Mouse (Mus musculus) urinary bladder, postnatal 14 days (tissue): ENCODE data around the gene Ppp2r3a.

Source experiments
- DNase-seq: peaks from one replicate; pipeline ENCODE4 v3.0.0; 2021; ENCODE audit warnings: low spot score

The Ppp2r3a gene

DNA sequence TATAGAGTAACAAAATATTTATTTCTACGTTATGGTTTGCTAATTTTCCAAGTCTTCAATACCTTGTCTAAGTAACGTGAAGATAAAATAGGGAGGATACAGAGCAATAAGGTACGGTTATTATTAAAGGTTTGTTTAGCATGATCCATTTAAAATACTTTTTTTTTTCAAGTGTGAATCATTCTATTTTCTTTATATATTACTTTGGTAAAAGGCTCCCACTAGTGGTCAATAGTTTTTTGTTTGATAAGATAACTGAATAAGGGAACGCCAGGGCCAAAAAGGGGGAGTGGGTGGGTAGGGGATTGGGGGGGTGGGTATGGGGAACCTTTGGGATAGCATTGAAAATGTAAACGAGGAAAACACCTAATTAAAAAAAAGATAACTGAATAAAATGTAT, 98.7 kb downstream of the Ppp2r3a start:
- no peak for DNase-seq

- no peak for DNase-seq
Observed at GRCm38 (mm10) chr9:101143635-101144034, 108.0 kb downstream of the Ppp2r3a start.

DNA sequence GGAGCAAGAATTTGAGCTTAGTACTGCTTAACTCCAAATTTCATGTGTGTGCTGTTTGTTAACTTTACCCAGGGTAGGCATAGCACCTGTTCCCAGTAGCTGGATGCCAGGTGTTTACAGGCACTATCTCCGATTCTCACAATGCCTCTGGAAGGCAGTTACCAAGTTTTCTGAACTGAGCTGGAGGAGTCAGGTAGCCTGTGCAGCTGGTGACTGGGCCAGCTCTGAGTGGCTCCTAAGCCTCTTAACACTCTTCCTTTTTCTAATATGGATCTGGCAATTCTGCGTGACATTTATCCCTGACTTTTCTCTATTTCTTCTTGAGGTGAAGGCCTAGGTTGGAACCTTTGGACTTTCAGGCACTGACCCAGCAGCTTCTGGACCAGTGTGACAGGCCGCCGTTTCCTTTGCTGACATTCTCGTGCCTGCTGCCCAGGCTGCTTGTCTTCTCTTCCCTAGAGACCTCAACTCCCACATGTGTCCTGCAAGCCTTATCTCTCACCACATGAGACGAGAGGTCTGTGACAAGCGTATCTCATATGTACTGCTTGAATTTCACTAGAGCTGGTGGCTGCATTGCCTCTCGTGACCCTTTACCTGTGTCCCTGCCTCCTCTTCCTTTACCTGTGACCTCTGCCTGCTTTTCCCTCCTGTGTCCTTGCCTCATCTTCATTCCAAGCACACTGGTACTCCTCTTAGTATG, 137.3 kb downstream of the Ppp2r3a start:
- DNase-seq: no peak

DNA sequence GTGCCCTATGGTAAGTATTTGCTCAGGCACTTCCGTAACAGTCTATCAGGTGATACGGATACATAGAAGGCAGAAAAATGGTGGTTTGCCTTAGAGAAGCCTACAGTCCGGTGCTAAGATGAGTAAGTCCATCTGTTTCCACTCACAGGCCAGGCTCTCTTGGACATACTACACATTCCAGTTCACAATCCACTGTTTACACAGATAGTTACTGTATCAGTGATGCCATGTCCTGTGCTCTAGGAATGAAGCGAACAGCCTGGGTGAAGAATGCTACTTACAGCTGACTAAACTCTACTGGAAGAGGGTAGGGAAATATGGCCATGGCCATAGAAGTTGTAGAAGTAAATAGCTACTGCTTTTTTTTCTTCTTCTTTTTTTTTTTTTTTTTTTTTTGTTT, 138.3 kb downstream of the Ppp2r3a start:
- DNase-seq: no peak

- DNase-seq: no peak
Observed at GRCm38 (mm10) chr9:101110013-101110412, 141.6 kb downstream of the Ppp2r3a start.

DNA sequence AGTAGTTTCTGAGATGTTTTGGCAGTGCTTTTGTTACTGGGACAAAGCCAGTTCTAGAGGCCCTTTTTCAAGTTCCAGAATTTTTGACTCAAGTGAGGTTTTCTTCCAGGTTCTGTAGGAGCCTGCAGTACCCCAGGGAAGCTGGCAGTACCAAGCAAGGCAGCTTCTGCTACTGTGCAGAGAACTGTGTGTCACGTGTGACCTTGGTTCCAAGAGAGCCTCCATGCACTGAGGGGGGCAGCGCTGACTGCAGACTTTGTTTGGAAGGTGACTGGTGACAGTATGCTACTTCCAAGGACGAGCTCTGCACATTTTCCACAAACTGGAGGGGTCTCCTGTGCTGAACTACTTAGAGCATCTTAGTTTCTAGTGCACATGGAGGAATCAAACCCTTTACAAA, 144.2 kb downstream of the Ppp2r3a start:
- DNase-seq: no peak

GRCm38 (mm10) chr9:101105735-101106134, 145.9 kb downstream of the Ppp2r3a start:
- DNase-seq: no peak

GRCm38 (mm10) chr9:101104931-101105330, 146.7 kb downstream of the Ppp2r3a start:
- DNase-seq: no peak

GRCm38 (mm10) chr9:101102288-101102687, 149.3 kb downstream of the Ppp2r3a start:
- no peak for DNase-seq

DNA sequence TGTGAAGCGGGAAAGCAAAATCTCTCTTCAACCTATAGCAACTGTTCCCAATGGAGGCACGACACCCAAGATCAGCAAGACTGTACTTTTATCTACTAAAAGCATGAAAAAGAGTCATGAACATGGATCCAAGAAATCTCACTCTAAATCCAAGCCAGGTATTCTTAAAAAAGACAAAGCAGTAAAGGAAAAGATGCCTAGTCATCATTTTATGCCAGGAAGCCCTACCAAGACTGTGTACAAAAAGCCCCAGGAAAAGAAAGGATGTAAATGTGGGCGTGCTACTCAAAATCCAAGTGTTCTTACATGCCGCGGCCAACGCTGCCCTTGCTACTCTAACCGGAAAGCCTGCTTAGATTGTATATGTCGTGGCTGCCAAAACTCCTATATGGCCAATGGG, 150.0 kb downstream of the Ppp2r3a start:
- DNase-seq: no peak

DNA sequence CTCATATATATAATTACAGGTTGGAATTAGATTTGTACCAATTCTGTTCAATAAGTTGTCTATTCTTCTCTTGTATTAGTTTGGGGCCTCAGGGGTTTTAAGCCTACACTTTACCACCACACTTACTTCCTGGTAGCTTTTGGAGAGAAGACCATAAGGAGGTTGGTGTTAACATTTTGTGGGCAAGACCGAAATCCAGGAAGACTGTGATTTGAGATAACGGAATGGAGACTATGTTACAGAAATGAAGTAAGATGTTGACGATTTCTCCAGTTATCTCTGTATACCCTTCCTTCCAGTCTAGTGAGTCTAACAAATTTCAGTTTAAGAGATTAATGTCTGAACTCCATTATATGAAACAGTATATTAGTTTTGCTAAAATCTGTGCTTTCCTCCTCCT, 151.4 kb downstream of the Ppp2r3a start:
- DNase-seq: no peak

GRCm38 (mm10) chr9:101099445-101099844, 152.2 kb downstream of the Ppp2r3a start:
- DNase-seq: no peak

GRCm38 (mm10) chr9:101097542-101097941, 154.1 kb downstream of the Ppp2r3a start:
- DNase-seq: no peak

- no peak for DNase-seq
Observed at GRCm38 (mm10) chr9:101096461-101096860, 155.1 kb downstream of the Ppp2r3a start.

DNA sequence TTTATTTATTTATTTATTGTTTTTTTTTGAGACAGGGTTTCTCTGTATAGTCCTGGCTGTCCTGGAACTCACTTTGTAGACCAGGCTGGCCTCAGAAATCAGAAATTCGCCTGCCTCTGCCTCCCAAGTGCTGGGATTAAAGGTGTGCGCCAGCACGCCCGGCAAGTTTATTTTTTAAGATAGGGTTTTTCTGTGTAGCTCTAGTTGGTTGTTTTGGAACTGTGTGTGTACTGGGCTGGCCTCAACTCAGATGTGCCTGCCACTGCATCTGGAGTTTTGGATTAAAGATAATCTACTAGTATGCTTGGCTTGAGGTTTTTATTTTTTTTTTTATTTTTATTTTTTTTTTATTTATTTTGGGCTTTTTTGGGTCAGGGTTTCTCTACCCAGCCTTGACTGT, 156.2 kb downstream of the Ppp2r3a start:
- DNase-seq: no peak

GRCm38 (mm10) chr9:101083728-101084127, 167.9 kb downstream of the Ppp2r3a start:
- no peak for DNase-seq

GRCm38 (mm10) chr9:101080046-101080685, 171.4 kb downstream of the Ppp2r3a start:
- DNase-seq: no peak

GRCm38 (mm10) chr9:101078579-101078978, 173.0 kb downstream of the Ppp2r3a start:
- DNase-seq: no peak

- DNase-seq: no peak
Observed at GRCm38 (mm10) chr9:101077486-101077885, 174.1 kb downstream of the Ppp2r3a start.

- DNase-seq: peak; percentile 15
Observed at GRCm38 (mm10) chr9:101076095-101076875, 175.3 kb downstream of the Ppp2r3a start.

DNA sequence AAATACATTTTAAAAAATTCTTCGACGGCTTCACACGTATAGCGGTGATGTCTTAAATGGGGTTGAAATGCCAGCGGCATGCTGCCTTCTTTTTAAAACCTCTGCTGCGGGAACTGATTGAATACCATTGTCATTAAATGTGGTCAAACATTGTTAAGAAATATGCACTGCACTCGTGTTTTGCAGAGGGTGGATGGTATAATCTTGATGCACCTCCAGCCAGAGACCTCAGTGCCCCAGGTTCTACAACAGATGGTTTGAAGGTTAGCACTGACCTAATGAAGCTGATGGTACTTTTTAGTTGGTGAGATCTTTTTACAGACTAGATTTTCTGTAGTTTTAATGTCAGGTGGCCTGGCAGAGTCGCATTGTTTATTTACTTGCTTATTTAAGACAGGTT, 175.9 kb downstream of the Ppp2r3a start:
- DNase-seq: no peak

DNA sequence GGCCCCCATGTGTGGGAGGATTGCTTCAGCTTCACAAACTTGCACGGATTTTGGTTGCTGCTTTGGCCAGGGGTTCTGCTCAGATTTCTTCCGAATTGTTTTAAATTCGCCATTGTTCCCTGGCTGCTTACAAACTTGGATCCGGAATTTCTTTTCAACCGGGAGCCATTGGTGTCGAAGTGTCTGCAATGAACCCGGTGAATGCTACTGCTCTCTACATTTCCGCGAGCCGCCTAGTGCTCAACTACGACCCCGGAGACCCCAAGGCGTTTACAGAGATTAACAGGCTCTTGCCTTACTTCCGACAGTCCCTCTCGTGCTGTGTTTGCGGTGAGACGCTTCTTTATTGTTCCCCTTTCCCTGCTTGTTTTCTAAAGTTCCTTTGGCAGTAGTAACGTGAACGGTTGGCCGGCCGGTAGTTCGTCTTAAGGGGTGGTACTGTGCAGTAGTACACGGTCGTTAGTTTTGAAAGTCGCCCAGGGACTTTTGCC, 176.5 kb downstream of the Ppp2r3a start:
- peak; percentile 18 for DNase-seq
